Mouse (Mus musculus): Measurements from ENCODE around the gene Map3k9. TPM values are rescaled to one million over a fixed set of nuclear protein-coding genes. Genes with fewer than 3 reads are reported as not detected.

The Map3k9 gene
- total RNA-seq, 2 experiments from 2014 or later, result 0.31 to 0.72 TPM

GRCm38 (mm10) chr12:81698011-81698410, 83.0 kb downstream of the Map3k9 start:
- no peak for DNase-seq

- DNase-seq, result peak; percentile 42
Measured at GRCm38 (mm10) chr12:81691177-81691730, 89.7 kb downstream of the Map3k9 start.

DNA sequence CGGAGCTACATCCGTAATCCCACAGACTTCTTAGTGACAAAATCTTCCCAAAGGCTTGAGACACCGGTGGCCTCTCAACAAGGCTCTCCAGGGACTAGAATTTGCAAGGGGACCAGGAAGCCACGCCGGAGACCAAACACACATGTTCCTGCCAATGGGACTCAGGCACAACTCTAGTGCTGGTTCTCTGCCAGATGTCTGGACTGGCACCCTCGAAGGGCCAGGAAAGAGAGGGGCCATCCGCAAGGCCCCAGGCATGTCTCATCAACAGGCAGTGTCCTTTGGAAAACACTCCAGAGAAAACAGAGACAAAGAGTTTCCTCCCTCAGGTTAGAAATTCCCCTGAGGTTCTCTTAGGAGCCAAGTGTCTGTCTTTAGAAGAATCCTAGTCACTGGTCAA, 90.2 kb downstream of the Map3k9 start:
- DNase-seq, result peak; percentile 22

DNA sequence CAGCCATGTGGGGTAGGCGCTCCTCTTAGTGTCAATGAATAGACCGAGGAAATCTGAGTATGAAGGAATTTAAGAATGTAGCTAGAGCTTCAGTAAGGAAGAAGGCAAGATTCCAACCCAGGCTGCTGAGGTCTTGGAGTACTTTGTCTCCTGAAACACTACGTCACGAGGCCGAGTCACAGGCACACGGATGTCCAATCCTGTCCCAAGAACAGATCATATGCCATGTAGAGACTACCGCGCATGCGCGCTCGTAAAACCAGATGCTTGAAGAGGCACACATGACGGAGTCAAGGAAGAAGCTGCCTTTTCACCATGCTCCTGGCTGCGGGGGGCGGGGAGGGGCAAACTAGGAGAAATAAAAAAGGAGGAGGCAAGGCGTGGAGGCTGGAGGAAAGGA, 90.9 kb downstream of the Map3k9 start:
- DNase-seq, result no peak

- no peak for DNase-seq
Measured at GRCm38 (mm10) chr12:81689505-81690056, 91.4 kb downstream of the Map3k9 start.

DNA sequence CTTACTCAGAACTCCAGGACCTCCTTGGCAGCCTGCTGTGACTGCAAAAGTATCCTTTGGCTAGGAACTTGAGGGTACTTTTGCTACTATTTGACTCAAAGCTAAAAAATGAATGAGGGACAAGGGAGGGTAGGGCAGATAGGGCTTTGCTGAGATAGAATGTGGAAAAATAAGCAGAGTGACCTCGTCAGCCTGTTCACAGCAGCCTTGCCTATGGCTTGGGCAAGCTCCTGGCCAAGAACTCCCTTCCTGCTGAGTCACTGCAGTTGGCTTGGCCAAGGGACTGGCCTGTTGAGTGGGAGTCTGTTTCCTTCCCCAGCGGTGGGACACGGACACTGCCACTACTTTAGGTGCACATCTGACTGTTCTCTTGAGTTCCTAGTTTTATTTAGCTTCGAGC, 92.4 kb downstream of the Map3k9 start:
- DNase-seq, result peak; percentile 43

DNA sequence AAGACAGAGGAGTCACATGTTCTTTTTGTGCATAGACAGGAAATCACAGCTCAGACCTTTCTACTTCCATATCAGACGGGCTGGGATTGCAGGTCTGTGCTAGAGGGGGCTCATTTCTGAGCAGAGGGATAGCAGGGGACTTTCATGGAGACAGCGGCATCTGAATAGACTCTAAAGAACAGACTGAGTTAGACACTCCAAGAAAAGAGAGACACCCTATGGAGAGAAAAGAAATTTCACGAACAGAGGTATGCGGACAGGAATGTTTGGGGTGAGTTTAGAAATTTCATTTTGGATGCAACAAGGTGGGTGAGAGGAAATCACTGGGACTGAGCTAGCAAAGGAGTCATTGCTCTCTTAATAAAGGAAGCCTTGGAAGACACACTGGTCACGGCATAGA, 93.1 kb downstream of the Map3k9 start:
- DNase-seq, result no peak

- DNase-seq, result no peak
Measured at GRCm38 (mm10) chr12:81686406-81687117, 94.4 kb downstream of the Map3k9 start.

DNA sequence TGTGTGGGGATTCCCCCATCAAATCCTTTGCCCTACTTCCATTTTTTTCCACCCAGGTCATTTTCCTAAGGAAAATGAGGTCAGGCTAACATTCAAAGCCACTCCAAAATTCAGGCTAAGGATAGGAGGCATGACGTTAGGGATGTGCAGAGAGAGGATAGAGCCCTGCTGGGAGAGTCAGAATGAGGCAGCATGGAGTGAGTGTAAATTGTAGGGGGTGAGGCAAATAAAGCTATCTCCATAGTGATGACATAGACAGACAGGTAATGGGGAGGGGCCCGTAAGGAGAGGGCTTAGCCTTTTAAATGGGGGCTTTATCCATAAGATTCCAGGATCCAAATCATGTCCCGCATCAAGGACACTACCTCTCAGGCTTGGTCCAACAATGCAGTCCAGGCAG, 95.0 kb downstream of the Map3k9 start:
- no peak for DNase-seq

DNA sequence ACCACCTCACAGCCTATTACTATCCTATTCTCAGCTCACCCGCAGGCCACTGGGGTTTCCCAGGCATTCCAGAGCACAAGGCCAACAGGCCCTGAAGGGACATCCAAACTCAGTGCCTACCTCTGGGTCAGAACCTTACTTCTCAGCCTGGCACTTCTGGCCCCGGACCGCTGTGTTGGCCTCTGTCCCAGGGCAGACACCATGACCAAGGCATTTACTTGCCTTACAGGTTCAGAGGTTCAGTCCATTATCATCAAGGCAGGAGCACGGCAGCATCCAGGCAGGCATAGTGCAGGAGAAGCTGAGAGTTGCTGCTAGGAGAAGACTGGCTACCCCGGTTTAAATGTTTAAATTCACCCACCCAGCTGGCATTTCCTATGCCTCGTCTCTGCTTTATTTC, 96.9 kb downstream of the Map3k9 start:
- DNase-seq, result no peak

GRCm38 (mm10) chr12:81683395-81683794, 97.6 kb downstream of the Map3k9 start:
- DNase-seq, result no peak

- DNase-seq, result no peak
Measured at GRCm38 (mm10) chr12:81679807-81680529, 101.0 kb downstream of the Map3k9 start.

DNA sequence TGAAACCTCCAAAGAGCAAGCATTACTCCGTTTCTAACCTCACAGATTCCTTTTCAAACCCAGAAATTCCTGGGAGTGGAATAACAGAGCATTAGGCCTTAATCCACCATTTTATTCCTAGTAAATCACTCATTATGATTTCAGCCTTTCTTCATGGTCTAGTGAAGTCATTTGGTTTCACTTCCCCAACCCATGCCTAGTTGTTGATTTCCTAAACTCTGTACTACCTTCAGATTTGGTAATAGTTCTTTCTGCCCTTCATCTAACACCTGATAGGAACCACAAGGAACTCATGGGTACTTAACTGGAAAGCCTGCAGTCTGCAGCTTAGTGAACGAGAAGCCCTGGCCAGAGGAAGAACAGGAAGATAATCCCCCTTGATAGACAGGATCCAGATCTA, 105.4 kb downstream of the Map3k9 start:
- DNase-seq, result no peak

Other genes starting within 250 kb of the Map3k9 start
- 10 to 100 TPM; 31.8 to 34.8 TPM for gene Gm20498, start 248.3 kb downstream of the Map3k9 start, total RNA-seq (2021)
- 10 to 100 TPM; 37.5 to 37.6 TPM for gene Synj2bp, start 248.3 kb downstream of the Map3k9 start, total RNA-seq (2021)
- under 1 TPM in 1 of 2 experiments, not detected in 1; 0.14 TPM for gene Adam21, start 212.7 kb downstream of the Map3k9 start, total RNA-seq (2021)
- 10 to 100 TPM; 24.4 to 26.7 TPM for gene Med6, start 186.2 kb downstream of the Map3k9 start, total RNA-seq (2021)
- 1 to 10 TPM; 9.1 to 9.8 TPM for gene Ttc9, start 149.9 kb downstream of the Map3k9 start, total RNA-seq (2021)
- 10 to 100 TPM; 71.6 to 86.7 TPM for gene Pcnx, start 78.8 kb upstream of the Map3k9 start, total RNA-seq (2021)

Measured in heart, postnatal 4 days (tissue).